Mouse (Mus musculus) erythroblast, embryonic 14.5 days (primary cell): ENCODE measurements at regions not wholly inside any gene's neighbourhood (a gene's known extent, or its start where the extent isn't known, plus 50 kb on each side); places are given as distances from the start of the nearest gene placed in this dataset.

Experiments used
- H3K27me3 ChIP-seq: 2 replicates; pipeline ENCODE4 v1.6.1; 2012; ENCODE audit warnings: inconsistent platforms; ENCODE audit not compliant: control insufficient read depth
- H3K36me3 ChIP-seq: 2 replicates; pipeline ENCODE4 v1.6.1; 2012; ENCODE audit warnings: mild to moderate bottlenecking, inconsistent platforms; ENCODE audit not compliant: control insufficient read depth
- H3K4me1 ChIP-seq: 2 replicates; pipeline ENCODE4 v1.6.1; 2012; ENCODE audit warnings: inconsistent platforms; ENCODE audit not compliant: control insufficient read depth
- H3K4me3 ChIP-seq: replicated peaks from 2 replicates; pipeline ENCODE3; 2012; ENCODE audit warnings: moderate library complexity, mild to moderate bottlenecking, inconsistent platforms
- H3K9me3 ChIP-seq: 2 replicates; pipeline ENCODE4 v1.6.1; 2012; ENCODE audit warnings: low read length, inconsistent platforms, mixed read lengths; ENCODE audit not compliant: control insufficient read depth
- GATA1 ChIP-seq: IDR thresholded peaks from 2 replicates; pipeline ENCODE4 v1.6.1; 2012; ENCODE audit warnings: low read length, inconsistent platforms, mixed read lengths
- TAL1 ChIP-seq: IDR thresholded peaks from 3 replicates; pipeline ENCODE4 v1.6.1; 2012; ENCODE audit warnings: low read length, inconsistent platforms, mixed read lengths

DNA sequence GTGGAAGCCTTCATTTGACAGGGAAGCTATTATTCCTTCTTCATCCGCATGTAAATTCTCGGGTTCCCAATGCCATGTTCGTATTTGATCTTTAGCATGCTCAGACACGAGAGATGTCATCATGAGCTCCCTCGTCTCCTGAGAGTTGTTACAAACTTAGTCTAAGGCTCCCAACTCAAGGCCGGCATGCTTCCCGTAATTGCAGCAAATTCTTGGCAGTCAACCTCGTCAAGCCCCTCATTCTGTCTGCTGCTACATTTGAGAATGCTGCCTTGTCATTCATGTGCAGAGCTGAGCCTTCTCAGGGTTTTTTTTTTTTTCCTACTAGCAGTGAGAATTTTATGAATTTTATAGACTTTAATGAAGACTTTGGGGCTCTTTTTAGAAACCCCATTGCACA lies 268.3 kb upstream of the Cwc22 start:
- no peaks in the 10 kb centered on the region for H3K9me3 ChIP-seq
- H3K27me3 ChIP-seq, result no peaks in the 10 kb centered on the region
- H3K4me3 ChIP-seq, result no peak overlapping the region
- no peaks in the 10 kb centered on the region for H3K4me1 ChIP-seq
- TF ChIP-seq TAL1, result no peak
- TF ChIP-seq GATA1, result no peak
- no peaks in the 10 kb centered on the region for H3K36me3 ChIP-seq

DNA sequence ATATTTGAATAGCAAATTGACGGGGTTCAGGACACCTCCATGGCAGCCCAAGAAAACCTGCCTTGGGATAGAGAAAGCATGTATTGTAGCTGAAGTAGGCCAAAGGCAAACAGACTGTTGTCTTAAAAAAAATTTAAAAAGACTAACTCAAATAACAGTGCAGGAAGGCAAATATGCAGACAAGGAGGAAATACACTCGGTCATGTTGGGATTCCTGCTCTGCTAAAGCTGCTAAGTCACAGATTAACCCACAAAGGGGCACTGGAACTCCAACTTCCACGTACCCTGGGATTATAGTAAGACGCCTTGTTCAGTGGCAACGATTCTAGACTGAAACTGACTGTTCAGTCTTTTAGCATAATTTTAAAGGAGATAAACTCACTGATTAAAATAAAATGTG lies 258.9 kb upstream of the Cwc22 start:
- TF ChIP-seq GATA1 (no peak), TAL1 (no peak)
- H3K9me3 ChIP-seq, result no peaks in the 10 kb centered on the region
- no peak overlapping the region for H3K4me3 ChIP-seq
- H3K27me3 ChIP-seq, result no peaks in the 10 kb centered on the region
- no peaks in the 10 kb centered on the region for H3K4me1 ChIP-seq
- no peaks in the 10 kb centered on the region for H3K36me3 ChIP-seq

DNA sequence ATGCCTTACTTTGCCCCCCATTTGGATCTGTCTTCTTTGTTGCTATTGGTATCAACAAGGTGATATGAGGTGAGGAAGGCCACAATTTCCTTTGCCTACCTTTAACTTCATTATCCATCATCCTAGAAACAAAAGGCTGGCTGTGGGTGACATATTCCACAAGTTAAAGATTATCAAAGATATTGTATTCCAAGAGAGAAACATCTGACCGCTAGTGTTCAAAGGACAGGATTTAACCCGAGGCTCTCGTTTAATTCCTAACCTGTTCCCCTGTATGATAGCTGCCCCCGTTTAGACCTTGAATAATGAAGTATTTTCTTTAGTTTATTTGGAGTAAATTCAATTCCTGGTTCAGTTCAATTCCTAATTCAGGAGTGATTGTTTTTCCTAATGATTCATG lies 249.8 kb upstream of the Cwc22 start:
- Histone ChIP-seq H3K9me3 (no peaks in the 10 kb centered on the region), H3K4me3 (no peak overlapping the region), H3K4me1 (no peaks in the 10 kb centered on the region), H3K36me3 (no peaks in the 10 kb centered on the region), H3K27me3 (no peaks in the 10 kb centered on the region)
- TF ChIP-seq TAL1 (no peak), GATA1 (no peak)

DNA sequence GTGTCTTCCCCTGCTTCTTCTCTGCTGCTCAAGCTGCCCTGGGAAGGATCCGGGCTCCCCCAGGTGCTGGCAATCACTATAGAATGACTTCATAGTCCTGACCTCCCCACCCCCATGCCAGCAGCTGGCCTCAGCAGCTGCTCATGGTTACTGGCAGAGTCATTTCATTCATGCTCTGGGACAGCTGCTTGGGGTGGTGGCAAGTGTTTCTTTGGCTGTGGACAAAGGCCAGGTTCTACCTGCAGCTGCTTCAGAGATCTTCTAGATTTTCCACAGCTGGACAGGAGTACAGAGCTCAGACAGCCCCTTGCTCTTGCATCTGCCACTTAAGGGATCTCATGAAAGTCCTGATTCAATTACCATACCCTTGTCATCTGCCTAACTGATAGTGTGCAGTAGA lies 243.4 kb upstream of the Cwc22 start:
- H3K4me1 ChIP-seq, result no peaks in the 10 kb centered on the region
- no peaks in the 10 kb centered on the region for H3K27me3 ChIP-seq
- TF ChIP-seq TAL1 (no peak), GATA1 (no peak)
- no peaks in the 10 kb centered on the region for H3K36me3 ChIP-seq
- H3K9me3 ChIP-seq, result no peaks in the 10 kb centered on the region
- no peak overlapping the region for H3K4me3 ChIP-seq

DNA sequence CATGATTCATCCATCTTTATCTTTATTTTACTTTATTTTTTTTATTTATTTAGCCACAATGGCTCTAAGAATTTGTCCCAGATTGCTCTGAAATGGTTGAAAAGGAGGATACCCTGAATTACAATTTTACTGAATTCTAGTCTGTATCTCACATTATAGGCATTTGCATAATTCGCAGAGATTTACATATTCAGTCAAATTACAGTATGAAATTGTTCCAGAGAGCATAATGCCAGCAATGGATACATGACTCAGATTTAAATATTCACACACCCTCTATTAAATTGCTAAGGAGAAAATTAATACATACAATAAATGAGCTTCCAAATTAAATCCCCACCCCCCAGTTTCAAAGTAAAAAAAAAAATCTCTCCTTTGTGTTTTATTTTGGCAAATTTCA lies 238.8 kb upstream of the Cwc22 start:
- TF ChIP-seq TAL1, result no peak
- H3K36me3 ChIP-seq, result no peaks in the 10 kb centered on the region
- no peaks in the 10 kb centered on the region for H3K4me1 ChIP-seq
- no peaks in the 10 kb centered on the region for H3K9me3 ChIP-seq
- no peak overlapping the region for H3K4me3 ChIP-seq
- no peaks in the 10 kb centered on the region for H3K27me3 ChIP-seq

DNA sequence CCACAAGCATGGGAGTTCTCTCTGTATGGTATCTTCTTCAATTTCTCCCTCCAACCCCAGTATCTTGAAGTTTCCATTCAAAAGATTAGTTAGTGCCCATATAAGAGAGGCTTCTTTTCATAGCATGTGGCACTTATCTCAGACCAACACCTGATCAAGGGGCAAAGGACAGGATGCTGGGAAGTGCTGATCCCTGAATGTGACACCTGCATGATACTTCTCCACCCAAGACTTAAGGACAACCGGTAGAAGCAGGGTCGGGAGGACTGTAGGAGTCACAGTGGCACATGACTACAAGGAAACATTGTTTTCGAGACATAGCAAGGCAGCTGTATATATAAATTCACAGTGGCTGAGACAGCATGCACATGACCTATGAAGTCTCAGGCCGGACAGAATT lies 227.6 kb upstream of the Cwc22 start:
- no peaks in the 10 kb centered on the region for H3K9me3 ChIP-seq
- H3K4me3 ChIP-seq, result no peak overlapping the region
- no peak for TF ChIP-seq GATA1
- no peak for TF ChIP-seq TAL1
- H3K27me3 ChIP-seq, result no peaks in the 10 kb centered on the region
- no peaks in the 10 kb centered on the region for H3K4me1 ChIP-seq
- no peaks in the 10 kb centered on the region for H3K36me3 ChIP-seq

DNA sequence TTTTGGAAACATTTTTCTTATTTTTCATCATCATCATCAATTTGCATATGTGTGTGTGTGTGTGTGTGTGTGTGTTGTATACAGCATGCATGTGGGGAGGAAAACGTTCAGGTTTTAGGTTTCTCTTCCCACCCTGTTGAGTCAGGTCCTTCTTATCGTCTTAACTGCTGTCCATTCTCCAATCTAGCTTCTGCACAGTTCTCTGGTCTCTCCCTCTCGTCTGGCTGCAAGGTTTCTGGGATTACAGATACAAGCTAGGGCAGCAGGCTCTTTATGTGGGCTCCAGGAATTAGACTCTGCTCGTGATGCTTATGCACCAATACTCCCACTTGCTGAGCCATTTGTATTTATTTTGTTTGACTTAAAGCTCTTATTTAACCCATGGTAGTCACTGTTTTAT lies 226.6 kb upstream of the Cwc22 start:
- Histone ChIP-seq H3K36me3 (no peaks in the 10 kb centered on the region), H3K9me3 (no peaks in the 10 kb centered on the region), H3K4me3 (no peak overlapping the region), H3K4me1 (no peaks in the 10 kb centered on the region), H3K27me3 (no peaks in the 10 kb centered on the region)
- TF ChIP-seq TAL1 (no peak), GATA1 (no peak)

DNA sequence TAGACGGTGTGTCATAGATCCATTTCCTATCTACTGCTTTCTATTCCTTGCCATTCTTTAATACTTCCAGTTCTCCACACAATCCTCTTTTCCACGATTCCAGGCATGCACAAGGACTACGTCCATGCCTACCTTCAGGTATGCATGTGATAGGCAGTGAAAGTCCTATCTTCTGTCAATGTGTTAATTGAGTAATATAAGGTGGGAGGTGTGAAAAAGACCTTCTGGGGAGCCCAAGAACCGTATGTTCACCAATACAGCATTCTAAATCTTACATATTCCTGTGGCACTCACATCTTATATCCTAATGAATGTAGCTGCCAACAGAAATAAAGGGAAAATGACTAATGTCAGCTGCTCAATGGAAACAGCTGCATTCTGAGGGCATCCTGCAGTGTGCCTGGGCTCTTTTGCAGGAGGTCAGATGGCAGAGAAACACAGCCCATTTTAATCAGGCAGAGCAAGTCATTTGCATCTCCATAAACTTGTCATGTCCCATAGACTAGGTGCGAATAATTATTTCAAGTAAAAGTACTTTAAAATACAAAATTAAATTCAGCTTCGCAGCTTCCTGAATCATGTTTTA lies 224.1 kb upstream of the Cwc22 start:
- H3K36me3 ChIP-seq, result no peaks in the 10 kb centered on the region
- H3K4me3 ChIP-seq, result no peak overlapping the region
- H3K27me3 ChIP-seq, result no peaks in the 10 kb centered on the region
- H3K4me1 ChIP-seq, result no peaks in the 10 kb centered on the region
- H3K9me3 ChIP-seq, result no peaks in the 10 kb centered on the region
- TF ChIP-seq TAL1, result no peak

DNA sequence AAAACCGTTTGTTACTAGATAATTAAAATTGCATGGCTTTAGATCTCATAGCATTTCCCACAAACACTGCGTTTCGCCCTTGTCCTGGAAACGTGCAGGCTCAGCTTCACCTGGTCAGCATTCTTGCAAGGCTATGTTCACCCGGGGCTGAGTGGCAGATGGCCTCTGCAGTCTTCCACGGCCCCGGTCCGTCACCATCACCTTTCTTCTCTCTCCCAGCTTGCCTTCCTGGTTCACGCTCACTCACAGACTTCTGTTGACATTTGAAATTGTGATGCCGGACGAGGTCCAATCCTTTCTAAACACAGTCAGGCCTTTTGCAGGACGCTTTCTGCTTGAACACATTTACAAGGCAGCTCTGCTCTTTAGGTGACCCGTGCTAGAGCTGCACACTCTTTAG lies 219.3 kb upstream of the Cwc22 start:
- Histone ChIP-seq H3K4me1 (no peaks in the 10 kb centered on the region), H3K36me3 (no peaks in the 10 kb centered on the region), H3K9me3 (no peaks in the 10 kb centered on the region), H3K4me3 (no peak overlapping the region), H3K27me3 (no peaks in the 10 kb centered on the region)
- TF ChIP-seq GATA1, result no peak
- TF ChIP-seq TAL1, result no peak

DNA sequence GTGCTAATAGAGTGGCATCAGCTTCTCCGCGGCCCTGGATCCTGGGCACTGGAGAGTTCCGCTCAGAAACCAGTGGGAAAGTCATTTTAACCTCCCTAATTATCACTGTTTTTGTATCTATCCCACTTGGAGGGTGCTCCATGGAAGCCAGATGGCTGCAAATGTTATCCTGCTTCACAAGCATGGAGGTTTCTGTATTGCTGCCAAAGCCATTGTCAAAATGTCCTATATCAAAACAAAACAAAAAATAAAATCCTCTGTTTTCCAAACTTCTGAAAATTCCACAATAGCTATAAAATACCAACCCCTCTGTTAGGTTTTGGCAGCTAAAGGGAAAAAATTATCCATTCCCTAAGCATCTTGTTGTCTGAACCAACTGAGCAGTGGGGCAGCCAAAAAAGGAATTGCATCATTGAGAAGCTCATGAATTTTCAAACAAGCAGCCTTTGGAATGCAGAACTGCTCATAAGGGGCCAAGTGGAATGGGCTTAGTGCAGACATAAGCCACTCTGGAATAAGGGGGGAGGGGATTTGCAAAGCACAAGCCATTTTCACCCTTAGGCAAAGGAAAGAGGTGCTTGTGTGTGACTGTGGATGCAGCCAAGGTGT lies 213.8 kb upstream of the Cwc22 start:
- Histone ChIP-seq H3K4me1 (no peaks in the 10 kb centered on the region), H3K4me3 (no peak overlapping the region), H3K36me3 (no peaks in the 10 kb centered on the region), H3K9me3 (no peaks in the 10 kb centered on the region), H3K27me3 (no peaks in the 10 kb centered on the region)
- no peak for TF ChIP-seq TAL1
- no peak for TF ChIP-seq GATA1
